Mouse (Mus musculus) cerebellum, adult 2 months (tissue): ENCODE results near the gene Dpep1. TPM values are rescaled to one million over a fixed set of nuclear protein-coding genes. Genes with fewer than 3 reads are reported as not detected.
A peak's percentile ranks its signal among the peaks of the same experiment; 100 is the strongest.

Experiments
- DNase-seq, 2 experiments: peaks; one replicate each; pipeline ENCODE4 v3.0.0; 2021
- H3K27ac ChIP-seq: fragments of 200-500 bp; 2 replicates; pipeline ENCODE4 v1.5.1; 2012; ENCODE audit warnings: low read length, control low read depth, inconsistent platforms; ENCODE audit not compliant: insufficient read depth
- H3K27me3 ChIP-seq: fragments of 200-500 bp; 2 replicates; pipeline ENCODE4 v1.6.1; 2012; ENCODE audit warnings: inconsistent platforms, mild to moderate bottlenecking, low read length, moderate library complexity; ENCODE audit not compliant: control insufficient read depth, insufficient read depth
- H3K4me1 ChIP-seq: fragments of 200-500 bp; 2 replicates; pipeline ENCODE4 v1.6.1; 2011; ENCODE audit warnings: low read length; ENCODE audit not compliant: control insufficient read depth, insufficient read depth
- H3K4me3 ChIP-seq: fragments of 200-500 bp; replicated peaks from 2 replicates; pipeline ENCODE3; 2011; ENCODE audit warnings: mild to moderate bottlenecking, low read depth, low read length, control low read depth; ENCODE audit not compliant: insufficient read depth
- CTCF ChIP-seq: fragments of 200-500 bp; IDR thresholded peaks from 2 replicates; pipeline ENCODE4 v1.5.1; 2011; ENCODE audit warnings: low read depth, mild to moderate bottlenecking, control low read depth, low read length, moderate library complexity, borderline replicate concordance; ENCODE audit not compliant: insufficient read depth
- POLR2A ChIP-seq: fragments of 200-500 bp; IDR thresholded peaks from 2 replicates; pipeline ENCODE4 v1.6.1; 2011; ENCODE audit warnings: low read length, control low read depth, borderline replicate concordance; ENCODE audit not compliant: insufficient read depth
- WGBS: fragments of 180-500 bp; shearing (Covaris S2); methylation state at CpG from one replicate; pipeline ENCODE4 v1.1.7; 2018; 5-methylcytosine and 5-hydroxymethylcytosine counted together
- polyA plus RNA-seq: library from polyadenylated mRNA; depleted of rRNA; stranded (reverse); fragments of >200 nt; gene quantifications from 2 replicates; pipeline ENCODE4 v1.2.3, GENCODE M21; 2012

The Dpep1 gene
- polyA plus RNA-seq, 1 experiment = 0.16 TPM

- Histone ChIP-seq H3K27ac (no peak overlapping the region), H3K4me1 (peaks cover 16% of the 10 kb centered on the region), H3K4me3 (no peak overlapping the region), H3K27me3 (no peaks in the 10 kb centered on the region)
- WGBS = 22% methylated on average over 13 of the region's 13 CpGs
- peak in 1 of 2 experiments; percentile 37 for DNase-seq
- TF ChIP-seq CTCF = no peak
- TF ChIP-seq POLR2A = no peak
These were observed 47.3 kb downstream of the Dpep1 start for GRCm38 (mm10) chr8:123233300-123233699.

- no peak for TF ChIP-seq CTCF
- no peak for TF ChIP-seq POLR2A
- peak overlapping the region; percentile 9 for H3K4me3 ChIP-seq
- WGBS = 45% methylated on average over 11 of the region's 11 CpGs
- H3K4me1 ChIP-seq = peaks cover 16% of the 10 kb centered on the region
- H3K27me3 ChIP-seq = no peaks in the 10 kb centered on the region
- H3K27ac ChIP-seq = no peak overlapping the region
- DNase-seq = peak in 1 of 2 experiments; percentile 36
These were observed 47.7 kb downstream of the Dpep1 start for GRCm38 (mm10) chr8:123233760-123234159.

GRCm38 (mm10) chr8:123234918-123235519, 49.0 kb downstream of the Dpep1 start:
- Histone ChIP-seq H3K4me3 (peak overlapping the region; percentile 73), H3K27me3 (no peaks in the 10 kb centered on the region), H3K4me1 (peaks cover 16% of the 10 kb centered on the region), H3K27ac (peak overlapping the region; percentile 24; the same call in 1 of the 2 replicates)
- peak; percentile 65 to 72 for DNase-seq
- WGBS = 7% methylated on average over 13 of the region's 13 CpGs
- no peak for TF ChIP-seq CTCF
- TF ChIP-seq POLR2A = no peak

GRCm38 (mm10) chr8:123235520-123236497, 49.8 kb downstream of the Dpep1 start, which contains the start of gene Spata2l:
Gene Spata2l (minus strand): TSS chr8:123236233.
- H3K4me1 ChIP-seq = peaks cover 16% of the 10 kb centered on the region
- H3K27ac ChIP-seq = peak within 1 kb of the TSS; percentile 27
- H3K27me3 ChIP-seq = no peaks in the 10 kb centered on the region
- TF ChIP-seq CTCF = peak; percentile 53; the same call in 1 of the 2 replicates
- TF ChIP-seq POLR2A = peak; percentile 63; the same call in 1 of the 2 replicates
- H3K4me3 ChIP-seq = peak within 1 kb of the TSS; percentile 73
- WGBS = under 1% methylated on average over 57 of the region's 57 CpGs
- peak; percentile 85 to 86 for DNase-seq

DNA sequence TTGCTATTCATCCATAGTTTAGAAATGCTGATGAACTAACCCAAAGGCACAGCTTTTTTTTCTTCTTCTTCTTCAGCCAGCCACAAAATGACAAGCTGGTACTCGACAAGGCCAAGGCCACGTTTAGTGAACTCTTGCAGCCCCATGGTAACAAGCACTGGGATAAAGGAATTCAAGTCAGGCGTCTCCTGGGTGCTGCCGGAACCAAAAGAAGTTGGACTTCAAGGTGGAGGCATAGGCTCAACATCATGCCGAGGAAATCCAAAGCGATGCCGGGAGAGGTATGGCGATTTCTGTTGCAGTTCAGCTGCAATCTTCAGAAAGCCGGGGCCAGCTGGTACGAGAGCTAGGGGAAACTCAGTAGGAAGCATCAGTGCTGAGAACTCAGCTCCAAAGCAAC, 53.4 kb downstream of the Dpep1 start:
- Histone ChIP-seq H3K4me1 (peaks cover 3% of the 10 kb centered on the region; the same call in 1 of the 2 replicates), H3K4me3 (no peak overlapping the region), H3K27me3 (no peaks in the 10 kb centered on the region), H3K27ac (no peak overlapping the region)
- WGBS = 59% methylated on average over 10 of the region's 10 CpGs
- no peak for TF ChIP-seq POLR2A
- no peak for TF ChIP-seq CTCF
- no peak for DNase-seq

- H3K27me3 ChIP-seq = no peaks in the 10 kb centered on the region
- no peaks in the 10 kb centered on the region for H3K4me1 ChIP-seq
- no peak overlapping the region for H3K27ac ChIP-seq
- no peak for DNase-seq
- H3K4me3 ChIP-seq = no peak overlapping the region
- TF ChIP-seq POLR2A (no peak), CTCF (no peak)
- 85% methylated on average over 7 of the region's 7 CpGs for WGBS
These were observed 56.3 kb downstream of the Dpep1 start for GRCm38 (mm10) chr8:123242107-123242923.

- H3K4me3 ChIP-seq = no peak overlapping the region
- TF ChIP-seq POLR2A (no peak), CTCF (no peak)
- no peaks in the 10 kb centered on the region for H3K27me3 ChIP-seq
- no peaks in the 10 kb centered on the region for H3K4me1 ChIP-seq
- no peak for DNase-seq
- H3K27ac ChIP-seq = no peak overlapping the region
- WGBS = 66% methylated on average over 11 of the region's 11 CpGs
These were observed 57.0 kb downstream of the Dpep1 start for GRCm38 (mm10) chr8:123243053-123243452.
